Mouse (Mus musculus) megakaryocyte, embryonic 14.5 days (primary cell): ENCODE measurements around the gene Tfeb.

Source experiments
- FLI1 ChIP-seq: IDR thresholded peaks from 2 replicates; pipeline ENCODE4 v1.6.1; 2012; ENCODE audit warnings: low read length, inconsistent platforms, mixed read lengths
- GATA1 ChIP-seq: IDR thresholded peaks from 3 replicates; pipeline ENCODE4 v1.6.1; 2012; ENCODE audit warnings: mixed read lengths, low read length, inconsistent platforms, borderline replicate concordance

- TF ChIP-seq GATA1 (no peak), FLI1 (no peak)
Measured at GRCm38 (mm10) chr17:47815446-47815845, 78.6 kb downstream of the Tfeb start.
